Mouse (Mus musculus) spleen, adult 2 months (tissue): Measurements from ENCODE around the gene Nos1ap. TPM values are rescaled to one million over a fixed set of nuclear protein-coding genes. Genes with fewer than 3 reads are reported as not detected.
A peak's percentile ranks its signal among the peaks of the same experiment; 100 is the strongest.

Experiments used
- DNase-seq, 2 experiments: peaks; one replicate each; pipeline versions ENCODE4 v3.0.0 to v3.0.0-alpha.2; 2012 to 2021; ENCODE audit warnings: low spot score in 2 of 2, low read depth in 1 of 2
- H3K27ac ChIP-seq: fragments of 200-500 bp; 2 replicates; pipeline ENCODE4 v1.5.1; 2012; ENCODE audit warnings: low read length, inconsistent platforms; ENCODE audit not compliant: insufficient read depth
- H3K27me3 ChIP-seq: fragments of 200-500 bp; 2 replicates; pipeline ENCODE4 v1.6.1; 2012; ENCODE audit warnings: mild to moderate bottlenecking, moderate library complexity, low read length, inconsistent platforms; ENCODE audit not compliant: control insufficient read depth, insufficient read depth
- H3K36me3 ChIP-seq: fragments of 200-500 bp; 2 replicates; pipeline ENCODE4 v1.6.1; 2012; ENCODE audit warnings: mild to moderate bottlenecking, low read length, inconsistent platforms; ENCODE audit not compliant: control insufficient read depth, insufficient read depth
- H3K4me1 ChIP-seq: fragments of 200-500 bp; 2 replicates; pipeline ENCODE4 v1.6.1; 2011; ENCODE audit warnings: inconsistent platforms; ENCODE audit not compliant: control insufficient read depth, insufficient read depth, insufficient read length
- H3K4me3 ChIP-seq: fragments of 200-500 bp; 2 replicates; pipeline ENCODE4 v1.5.1; 2011; ENCODE audit warnings: mild to moderate bottlenecking, inconsistent platforms; ENCODE audit not compliant: insufficient read depth, insufficient read length; ENCODE audit errors: extremely low read depth
- CTCF ChIP-seq: fragments of 200-500 bp; IDR thresholded peaks from 2 replicates; pipeline ENCODE4 v1.5.1; 2011; ENCODE audit warnings: mild to moderate bottlenecking, inconsistent platforms; ENCODE audit not compliant: insufficient read depth, insufficient read length, insufficient replicate concordance; ENCODE audit errors: extremely low read depth
- POLR2A ChIP-seq: fragments of 200-500 bp; IDR thresholded peaks from 2 replicates; pipeline ENCODE4 v1.6.1; 2011; ENCODE audit warnings: low read depth, low read length, inconsistent platforms
- WGBS: fragments of 180-500 bp; shearing (Covaris S2); methylation state at CpG from one replicate; pipeline ENCODE4 v1.1.7; 2018; 5-methylcytosine and 5-hydroxymethylcytosine counted together
- polyA plus RNA-seq: library from polyadenylated mRNA; depleted of rRNA; stranded (reverse); fragments of >200 nt; gene quantifications from 2 replicates; pipeline ENCODE4 v1.2.3, GENCODE M21; 2012

Nos1ap gene
- polyA plus RNA-seq, 1 experiment, result 8.1 TPM

DNA sequence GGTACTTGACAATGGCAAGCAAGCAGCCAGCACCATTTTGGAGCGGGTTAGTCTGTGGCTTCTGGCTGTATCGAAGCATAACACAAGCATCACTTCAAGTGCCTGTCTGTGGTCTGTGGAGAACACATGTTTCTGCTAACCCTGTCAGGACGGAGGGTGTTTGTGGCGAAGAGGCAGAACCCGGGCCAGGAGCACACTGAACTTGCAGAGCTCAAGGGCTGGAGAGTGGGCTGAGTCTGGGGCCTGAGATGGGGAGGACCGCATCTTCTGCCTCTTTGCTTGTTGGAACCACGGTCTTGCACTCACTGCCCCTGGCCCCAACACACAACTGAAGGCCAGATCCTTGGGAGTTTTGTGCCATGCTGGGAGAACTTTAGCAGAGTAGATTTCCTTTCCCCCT, 20.2 kb upstream of the Nos1ap start:
- no peaks in the 10 kb centered on the region for H3K27me3 ChIP-seq
- 26% methylated on average over 7 of the region's 7 CpGs for WGBS
- DNase-seq, result no peak
- no peaks in the 10 kb centered on the region for H3K36me3 ChIP-seq
- H3K4me3 ChIP-seq, result no peak overlapping the region
- TF ChIP-seq CTCF (no peak), POLR2A (no peak)
- peak overlapping the region; percentile 38; the same call in 1 of the 2 replicates for H3K27ac ChIP-seq
- H3K4me1 ChIP-seq, result no peaks in the 10 kb centered on the region

- Histone ChIP-seq H3K27ac (no peak overlapping the region), H3K36me3 (no peaks in the 10 kb centered on the region)
These were observed 18.9 kb upstream of the Nos1ap start for GRCm38 (mm10) chr1:170608461-170609071.

GRCm38 (mm10) chr1:170607231-170607917, 17.7 kb upstream of the Nos1ap start:
- TF ChIP-seq POLR2A, result no peak
- TF ChIP-seq CTCF, result no peak
- Histone ChIP-seq H3K4me1 (no peaks in the 10 kb centered on the region), H3K27ac (no peak overlapping the region), H3K36me3 (no peaks in the 10 kb centered on the region), H3K4me3 (no peak overlapping the region), H3K27me3 (no peaks in the 10 kb centered on the region)
- 91% methylated on average over 8 of the region's 8 CpGs for WGBS
- no peak for DNase-seq

More at GRCm38 (mm10) chr1:170608461-170609071, 18.9 kb upstream of the Nos1ap start:
- WGBS, result 50% methylated on average over 3 of the region's 3 CpGs
- no peak overlapping the region for H3K4me3 ChIP-seq
- TF ChIP-seq POLR2A (no peak), CTCF (no peak)
- DNase-seq, result no peak
- H3K27me3 ChIP-seq, result no peaks in the 10 kb centered on the region
- H3K4me1 ChIP-seq, result no peaks in the 10 kb centered on the region

GRCm38 (mm10) chr1:170605228-170606001, 15.8 kb upstream of the Nos1ap start:
- Histone ChIP-seq H3K27ac (no peak overlapping the region; the same call in 1 of the 2 replicates), H3K27me3 (no peaks in the 10 kb centered on the region), H3K36me3 (no peaks in the 10 kb centered on the region), H3K4me3 (no peak overlapping the region), H3K4me1 (no peaks in the 10 kb centered on the region)
- 85% methylated on average over 21 of the region's 21 CpGs for WGBS
- DNase-seq, result no peak
- TF ChIP-seq POLR2A (no peak), CTCF (no peak)

GRCm38 (mm10) chr1:170594575-170594974, 4.9 kb upstream of the Nos1ap start:
- no peak for DNase-seq
- no peak overlapping the region for H3K4me3 ChIP-seq
- no peak overlapping the region for H3K27ac ChIP-seq
- TF ChIP-seq POLR2A, result no peak
- no peak for TF ChIP-seq CTCF
- peaks cover 2% of the 10 kb centered on the region; the same call in 1 of the 2 replicates for H3K27me3 ChIP-seq
- H3K4me1 ChIP-seq, result no peaks in the 10 kb centered on the region
- WGBS, result 95% methylated on average over 7 of the region's 7 CpGs
- no peaks in the 10 kb centered on the region for H3K36me3 ChIP-seq

DNA sequence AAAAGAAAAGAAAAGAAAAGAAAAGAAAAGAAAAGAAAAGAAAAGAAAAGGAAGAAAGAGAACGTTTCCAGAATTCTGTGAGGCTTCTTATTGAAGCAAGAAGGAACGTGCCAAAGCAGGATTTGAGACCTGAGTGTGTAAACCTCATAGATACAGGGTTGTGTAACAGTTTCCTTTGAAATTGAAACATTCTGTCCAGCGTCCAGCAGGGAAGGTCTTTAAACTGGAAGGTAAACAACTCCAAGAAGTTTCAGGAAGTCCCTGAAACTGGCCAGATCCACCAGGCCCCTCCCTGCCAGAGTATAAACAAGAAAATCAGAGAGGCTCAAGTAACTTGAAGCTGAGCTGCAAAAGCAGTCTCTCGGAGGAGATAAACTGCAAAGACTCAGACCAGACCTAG, 870 bp upstream of the Nos1ap start:
- TF ChIP-seq CTCF, result no peak
- TF ChIP-seq POLR2A, result no peak
- Histone ChIP-seq H3K27ac (no peak overlapping the region), H3K27me3 (peaks cover 8% of the 10 kb centered on the region), H3K4me3 (no peak overlapping the region), H3K36me3 (no peaks in the 10 kb centered on the region), H3K4me1 (peaks cover 5% of the 10 kb centered on the region)
- no peak for DNase-seq
- 84% methylated on average over 4 of the region's 4 CpGs for WGBS

DNA sequence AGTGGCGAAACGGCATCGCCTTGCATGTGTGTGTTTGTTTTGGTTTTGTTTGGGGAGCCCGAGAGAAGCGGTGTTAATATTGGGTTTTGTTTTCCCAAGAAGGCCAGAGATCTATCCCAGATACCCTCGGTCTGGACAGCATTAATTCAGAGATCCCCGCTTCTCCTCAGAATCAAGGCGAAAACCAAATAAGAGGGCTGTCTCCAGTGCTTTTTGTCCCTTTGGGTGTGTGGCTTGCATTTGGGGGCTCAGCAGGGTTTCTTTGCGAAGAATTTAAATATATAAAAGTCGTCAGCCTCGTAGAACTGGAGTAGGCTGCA, 340 bp upstream of the Nos1ap start:
- WGBS, result 9% methylated on average over 11 of the region's 11 CpGs
- TF ChIP-seq POLR2A (no peak), CTCF (no peak)
- Histone ChIP-seq H3K36me3 (no peaks in the 10 kb centered on the region), H3K4me1 (peaks cover 5% of the 10 kb centered on the region), H3K27ac (no peak overlapping the region), H3K4me3 (peak overlapping the region; percentile 54), H3K27me3 (peaks cover 8% of the 10 kb centered on the region)
- no peak for DNase-seq
